Comparison of ENCODE assay signal across 22 mouse cellular contexts in the genomic region with DNA sequence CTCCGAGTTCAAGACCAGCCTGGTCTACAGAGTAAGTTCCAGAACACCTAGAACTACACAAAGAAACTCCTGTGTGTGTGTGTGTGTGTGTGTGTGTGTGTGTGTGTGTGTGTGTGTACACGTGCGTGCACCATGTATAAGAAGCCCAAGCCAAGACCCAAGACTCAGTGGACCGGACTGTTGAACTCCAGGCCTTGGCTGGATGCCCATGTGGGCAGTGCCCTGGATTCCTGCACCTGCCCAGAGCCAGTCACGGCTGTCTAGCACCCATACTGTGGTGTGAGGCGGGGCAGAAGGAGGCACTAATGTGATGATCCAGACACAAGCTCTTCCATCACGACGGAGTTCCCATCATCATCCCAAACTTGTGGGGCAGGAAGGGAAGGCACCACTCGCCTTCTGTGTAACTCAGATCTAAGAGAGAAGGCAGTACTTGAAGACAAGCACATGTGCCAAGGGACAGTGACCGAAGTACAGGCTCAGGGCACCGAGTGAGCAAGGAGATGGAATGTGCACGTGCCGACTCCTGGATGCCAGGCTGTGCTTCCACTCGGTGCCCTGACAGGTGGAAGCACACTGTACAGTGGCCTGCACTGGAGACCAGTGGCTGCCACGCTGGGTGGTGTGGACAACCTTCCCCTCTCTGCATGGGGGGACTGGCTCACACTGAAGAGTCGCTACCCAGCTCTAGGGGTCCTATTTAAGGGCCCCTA. TPM values are rescaled to one million over a fixed set of nuclear protein-coding genes. Genes with fewer than 3 reads are reported as not detected.
DNase-seq lines count a peak whose midpoint lies in the region; ATAC-seq and TF ChIP-seq lines count a peak whose summit lies in the region.
"Had no signal": no experiment of that assay in that cellular context is flagged by ENCODE, and none has a peak within 500 bp of the region (broad histone marks: within the 10 kb centered on the region; RNA-seq: fewer than 3 reads in every experiment).

No protein-coding gene starts in this region.

- no peak overlapping the region for H3K9ac ChIP-seq in kidney, embryonic 16.5 days (replicated peaks; ENCODE audit: low read length)
- H3K9ac ChIP-seq in midbrain, postnatal 0 days (replicated peaks; ENCODE audit: low read length, poor library complexity, severe bottlenecking), result no peak overlapping the region
- H3K9ac ChIP-seq in stomach, postnatal 0 days (ENCODE audit: low read length), result no peak overlapping the region
- H3K9ac ChIP-seq: forebrain, embryonic 12.5 days; heart, embryonic 13.5 days; hindbrain, embryonic 12.5 days; neural tube, embryonic 15.5 days had no signal

- DNase-seq in cerebellum, adult 11-12 months, result peak; percentile 29
- DNase-seq in cerebellum, postnatal 4 days (ENCODE audit: low spot score in 2 of 2), result no peak
- DNase-seq in kidney, adult 2 months, result peak; percentile 93
- peak; percentile 19 for DNase-seq in midbrain, postnatal 0 days (ENCODE audit: low spot score)
- no peak for DNase-seq in midbrain, embryonic 10.5 days (ENCODE audit: low spot score)
- peak; percentile 46 for DNase-seq in stomach, postnatal 0 days (ENCODE audit: low spot score)
- no peak for DNase-seq in spleen, postnatal 14 days (ENCODE audit: low spot score in 2 of 2)
- DNase-seq: adrenal gland, adult 8-10 months; cerebellum, adult 9-10 months; gastrocnemius, postnatal 36 days; heart, adult 2 months; heart, postnatal 14 days; lung, adult 18-20 months; lung, postnatal 10 days; thymus, postnatal 14 days had no signal

- H3K4me2 ChIP-seq in kidney, embryonic 16.5 days (replicated peaks; ENCODE audit: low read depth, low read length), result no peak overlapping the region
- H3K4me2 ChIP-seq in midbrain, postnatal 0 days (ENCODE audit: low read depth, low read length, poor library complexity, severe bottlenecking), result no peak overlapping the region
- H3K4me2 ChIP-seq in stomach, postnatal 0 days (replicated peaks; ENCODE audit: low read depth), result no peak overlapping the region
- H3K4me2 ChIP-seq: forebrain, embryonic 12.5 days; heart, embryonic 13.5 days; hindbrain, embryonic 12.5 days; liver, embryonic 11.5 days; neural tube, embryonic 15.5 days had no signal

- no peak for ATAC-seq in kidney, embryonic 16.5 days (ENCODE audit: low FRiP score, low TSS enrichment)
- ATAC-seq in midbrain, postnatal 0 days (ENCODE audit: low FRiP score), result no peak
- no peak for ATAC-seq in stomach, postnatal 0 days (ENCODE audit: low FRiP score, low TSS enrichment)
- ATAC-seq: activated CD4-positive, CD25-positive, alpha-beta regulatory T cell, adult 4 months had no signal

- no peaks in the 10 kb centered on the region for H3K9me3 ChIP-seq in kidney, embryonic 16.5 days (ENCODE audit: low read length)
- H3K9me3 ChIP-seq in midbrain, postnatal 0 days (ENCODE audit: low read length), result no peaks in the 10 kb centered on the region
- no peaks in the 10 kb centered on the region for H3K9me3 ChIP-seq in midbrain, embryonic 10.5 days (replicated peaks)
- no peaks in the 10 kb centered on the region for H3K9me3 ChIP-seq in stomach, postnatal 0 days (ENCODE audit: control insufficient read depth, low read length)
- H3K9me3 ChIP-seq: forebrain, embryonic 12.5 days; heart, embryonic 13.5 days; hindbrain, embryonic 12.5 days; neural tube, embryonic 15.5 days had no signal

- no peaks in the 10 kb centered on the region for H3K27me3 ChIP-seq in kidney, adult 2 months (replicated peaks; ENCODE audit: control insufficient read depth, insufficient read depth, low read length)
- no peaks in the 10 kb centered on the region for H3K27me3 ChIP-seq in kidney, embryonic 16.5 days (ENCODE audit: insufficient read depth, low read length)
- H3K27me3 ChIP-seq in midbrain, postnatal 0 days (ENCODE audit: insufficient read depth, low read length), result no peaks in the 10 kb centered on the region; the same call in 1 of the 2 replicates
- H3K27me3 ChIP-seq in midbrain, embryonic 10.5 days (ENCODE audit: low read depth, poor library complexity, severe bottlenecking), result no peaks in the 10 kb centered on the region
- H3K27me3 ChIP-seq in stomach, postnatal 0 days (ENCODE audit: control insufficient read depth, insufficient read depth, low read length), result no peaks in the 10 kb centered on the region

- H3K4me1 ChIP-seq in kidney, adult 2 months (ENCODE audit: control insufficient read depth, insufficient read depth, low read length), result peaks cover 12% of the 10 kb centered on the region
- no peaks in the 10 kb centered on the region for H3K4me1 ChIP-seq in kidney, embryonic 16.5 days (ENCODE audit: insufficient read depth, low read length)
- no peaks in the 10 kb centered on the region for H3K4me1 ChIP-seq in midbrain, postnatal 0 days (ENCODE audit: insufficient read depth, low read length)
- H3K4me1 ChIP-seq in midbrain, embryonic 10.5 days, result no peaks in the 10 kb centered on the region
- no peaks in the 10 kb centered on the region for H3K4me1 ChIP-seq in stomach, postnatal 0 days (replicated peaks; ENCODE audit: control insufficient read depth, insufficient read depth)
- H3K4me1 ChIP-seq: forebrain, embryonic 12.5 days; heart, embryonic 13.5 days; hindbrain, embryonic 12.5 days; neural tube, embryonic 15.5 days had no signal

- no peak for TF ChIP-seq CTCF in kidney, adult 2 months (conservative IDR thresholded peaks at IDR 0.05; ENCODE audit: insufficient read depth, insufficient read length, low read depth, low read length)
- no peak for TF ChIP-seq CTCF in midbrain, postnatal 0 days (IDR thresholded peaks at IDR 0.05)
- no peak for TF ChIP-seq CTCF in stomach, postnatal 0 days (IDR thresholded peaks at IDR 0.05; ENCODE audit: low read depth)

- TF ChIP-seq POLR2A in kidney, adult 2 months (IDR thresholded peaks at IDR 0.05; ENCODE audit: low read depth, low read length), result no peak

- whole genome bisulfite sequencing in kidney, adult 2 months, result 49% methylated on average over 16 of the region's 16 CpGs
- 84% methylated on average over 16 of the region's 16 CpGs for WGBS in kidney, embryonic 16.5 days
- WGBS in midbrain, postnatal 0 days, result 85% methylated on average over 16 of the region's 16 CpGs
- 87% methylated on average over 16 of the region's 16 CpGs for WGBS in midbrain, embryonic 10.5 days
- WGBS in stomach, postnatal 0 days, result 81% methylated on average over 16 of the region's 16 CpGs

- no peak overlapping the region for H3K27ac ChIP-seq in kidney, adult 2 months (ENCODE audit: insufficient read depth, low read depth, low read length)
- H3K27ac ChIP-seq in kidney, embryonic 16.5 days (ENCODE audit: low read length), result no peak overlapping the region
- H3K27ac ChIP-seq in midbrain, postnatal 0 days (ENCODE audit: low read depth, low read length), result no peak overlapping the region
- H3K27ac ChIP-seq in midbrain, embryonic 10.5 days (replicated peaks), result no peak overlapping the region
- no peak overlapping the region for H3K27ac ChIP-seq in stomach, postnatal 0 days (replicated peaks)
- H3K27ac ChIP-seq: forebrain, embryonic 12.5 days; heart, adult 2 months; heart, embryonic 13.5 days; hindbrain, embryonic 12.5 days; neural tube, embryonic 15.5 days had no signal

- no peaks in the 10 kb centered on the region for H3K36me3 ChIP-seq in kidney, adult 2 months (ENCODE audit: control insufficient read depth, insufficient read depth, low read length)
- peaks cover 21% of the 10 kb centered on the region for H3K36me3 ChIP-seq in kidney, embryonic 16.5 days (ENCODE audit: insufficient read depth, low read length)
- peaks cover 42% of the 10 kb centered on the region for H3K36me3 ChIP-seq in midbrain, postnatal 0 days (ENCODE audit: insufficient read depth, low read length)
- H3K36me3 ChIP-seq in midbrain, embryonic 10.5 days, result peaks cover 49% of the 10 kb centered on the region
- H3K36me3 ChIP-seq in stomach, postnatal 0 days (ENCODE audit: control insufficient read depth, insufficient read depth, low read length), result peaks cover 8% of the 10 kb centered on the region

- H3K4me3 ChIP-seq in kidney, adult 2 months (ENCODE audit: insufficient read depth, low read depth, low read length), result no peak overlapping the region
- no peak overlapping the region for H3K4me3 ChIP-seq in kidney, embryonic 16.5 days (ENCODE audit: low read length)
- H3K4me3 ChIP-seq in midbrain, postnatal 0 days (ENCODE audit: low read depth, low read length), result no peak overlapping the region
- H3K4me3 ChIP-seq in midbrain, embryonic 10.5 days, result no peak overlapping the region
- no peak overlapping the region for H3K4me3 ChIP-seq in stomach, postnatal 0 days (ENCODE audit: low read depth, low read length)
- H3K4me3 ChIP-seq: forebrain, embryonic 12.5 days; heart, adult 2 months; heart, embryonic 13.5 days; hindbrain, embryonic 12.5 days; neural tube, embryonic 15.5 days had no signal

- TF ChIP-seq EP300 in stomach, postnatal 0 days (optimal IDR thresholded peaks at IDR 0.05), result no peak

RNA-seq across cellular contexts. Expression of gene Micall2, which starts 13.4 kb away (rescaled TPM):
- 3.3 and 3.4 TPM in 2 replicates for polyA plus RNA-seq in kidney, adult 2 months (2012; rRNA removed)
- polyA plus RNA-seq in kidney, embryonic 16.5 days (2015; fragmentation: Nextera tagmentation; extraction: Ambion mirVana), result 5.4 TPM in 2 replicates
- 10.8 and 16.6 TPM in 2 replicates for total RNA-seq in midbrain, postnatal 0 days (2014; rRNA removed)
- 15.1 and 17.4 TPM in 2 replicates for polyA plus RNA-seq in midbrain, postnatal 0 days (2015; fragmentation: Nextera tagmentation; extraction: Ambion mirVana)
- 5.7 and 7.8 TPM in 2 replicates for polyA plus RNA-seq in midbrain, embryonic 10.5 days (2016; fragmentation: Nextera tagmentation; extraction: Ambion mirVana)
- polyA plus RNA-seq in stomach, postnatal 0 days (2015; fragmentation: Nextera tagmentation; extraction: Ambion mirVana), result 6.6 and 8.7 TPM in 2 replicates
- polyA plus RNA-seq: activated CD4-positive, CD25-positive, alpha-beta regulatory T cell, adult 4 months had no signal

RNA-seq across cellular contexts. Expression of gene Ints1, which starts 25.9 kb away (rescaled TPM):
- polyA plus RNA-seq in kidney, adult 2 months (2012; rRNA removed), result 40.1 and 42.2 TPM in 2 replicates
- polyA plus RNA-seq in kidney, embryonic 16.5 days (2015; fragmentation: Nextera tagmentation; extraction: Ambion mirVana), result 28.3 and 30.4 TPM in 2 replicates
- 129 and 130 TPM in 2 replicates for total RNA-seq in midbrain, postnatal 0 days (2014; rRNA removed)
- 27.1 and 29.1 TPM in 2 replicates for polyA plus RNA-seq in midbrain, postnatal 0 days (2015; fragmentation: Nextera tagmentation; extraction: Ambion mirVana)
- polyA plus RNA-seq in midbrain, embryonic 10.5 days (2016; fragmentation: Nextera tagmentation; extraction: Ambion mirVana), result 33.4 and 34.7 TPM in 2 replicates
- 7.9 and 8.0 TPM in 2 replicates for polyA plus RNA-seq in stomach, postnatal 0 days (2015; fragmentation: Nextera tagmentation; extraction: Ambion mirVana)

RNA-seq across cellular contexts. Expression of gene Mafk, which starts 41.7 kb away (rescaled TPM):
- 20.5 and 22.2 TPM in 2 replicates for polyA plus RNA-seq in kidney, adult 2 months (2012; rRNA removed)
- 12.2 and 13.3 TPM in 2 replicates for polyA plus RNA-seq in kidney, embryonic 16.5 days (2015; fragmentation: Nextera tagmentation; extraction: Ambion mirVana)
- total RNA-seq in midbrain, postnatal 0 days (2014; rRNA removed), result 15.2 and 17.8 TPM in 2 replicates
- 8.7 and 9.3 TPM in 2 replicates for polyA plus RNA-seq in midbrain, postnatal 0 days (2015; fragmentation: Nextera tagmentation; extraction: Ambion mirVana)
- 9.7 and 9.9 TPM in 2 replicates for polyA plus RNA-seq in midbrain, embryonic 10.5 days (2016; fragmentation: Nextera tagmentation; extraction: Ambion mirVana)
- polyA plus RNA-seq in stomach, postnatal 0 days (2015; fragmentation: Nextera tagmentation; extraction: Ambion mirVana), result 19.4 TPM in 2 replicates

Comparison
In these comparisons a context has a peak if more than half of its experiments do, and no peak if none do; other contexts are left out.
1. DNase-seq: peak in cerebellum, adult 11-12 months (single experiment), kidney, adult 2 months (single experiment), midbrain, postnatal 0 days (single experiment) and stomach, postnatal 0 days (single experiment); none in cerebellum, postnatal 4 days (0 of 2), midbrain, embryonic 10.5 days (single experiment) and spleen, postnatal 14 days (0 of 2).